Mouse (Mus musculus) MEL (cell line): ENCODE measurements around the gene Rapgef4. TPM values are rescaled to one million over a fixed set of nuclear protein-coding genes. Genes with fewer than 3 reads are reported as not detected.
"Not testable (repeated sequence)": the region's sequence is repeated elsewhere in the genome, so short reads cannot be mapped to it uniquely, and the experiment has no call there.

Source experiments
- DNase-seq: peaks from one replicate; pipeline ENCODE4 v3.0.0; 2011; ENCODE audit warnings: low read depth, low spot score
- H3K27ac ChIP-seq: 2 replicates; pipeline ENCODE4 v1.5.1; 2012; ENCODE audit warnings: low read depth, mild to moderate bottlenecking, control low read depth, low read length, moderate library complexity; ENCODE audit not compliant: control insufficient read depth
- H3K27me3 ChIP-seq, 2 experiments: fragments of 150-350 bp in 1 of 2; sonication (generic) in 1 of 2; 2 replicates each; pipeline ENCODE4 v1.6.1; 2012; ENCODE audit warnings: low read length in 2 of 2, mild to moderate bottlenecking in 2 of 2, improper control_type of control experiment in 1 of 2, moderate library complexity in 1 of 2; ENCODE audit not compliant: insufficient read depth in 2 of 2, control insufficient read depth in 1 of 2
- H3K36me3 ChIP-seq, 2 experiments: 2 replicates each; pipeline ENCODE4 v1.6.1; 2012 to 2014; ENCODE audit warnings: low read length in 2 of 2, improper control_type of control experiment in 1 of 2, inconsistent platforms in 1 of 2, mild to moderate bottlenecking in 1 of 2; ENCODE audit not compliant: insufficient read depth in 2 of 2, control insufficient read depth in 1 of 2
- H3K4me1 ChIP-seq, 2 experiments: fragments of 150-350 bp in 1 of 2; sonication (generic) in 1 of 2; 2 replicates each; pipeline ENCODE4 v1.6.1; 2012; ENCODE audit warnings: low read length in 2 of 2, improper control_type of control experiment in 1 of 2, mild to moderate bottlenecking in 1 of 2; ENCODE audit not compliant: insufficient read depth in 2 of 2, control insufficient read depth in 1 of 2
- H3K4me3 ChIP-seq, 2 experiments: fragments of 150-350 bp in 1 of 2; sonication (generic) in 1 of 2; 2 replicates each; pipeline ENCODE4 v1.5.1; 2012; ENCODE audit warnings: low read depth in 2 of 2, low read length in 2 of 2, mild to moderate bottlenecking in 2 of 2, moderate library complexity in 2 of 2, control low read depth in 1 of 2, improper control_type of control experiment in 1 of 2; ENCODE audit not compliant: control insufficient read depth in 1 of 2, insufficient read depth in 1 of 2
- H3K79me2 ChIP-seq: 2 replicates; pipeline ENCODE4 v1.6.1; 2012; ENCODE audit warnings: mild to moderate bottlenecking, low read length, moderate library complexity; ENCODE audit not compliant: control insufficient read depth, poor library complexity, insufficient read depth
- H3K9ac ChIP-seq: 2 replicates; pipeline ENCODE4 v1.6.1; 2012; ENCODE audit warnings: low read depth, mild to moderate bottlenecking, control low read depth, low read length, moderate library complexity; ENCODE audit not compliant: control insufficient read depth, poor library complexity, severe bottlenecking
- H3K9me3 ChIP-seq: fragments of 150-350 bp; sonication (generic); replicated peaks from 2 replicates; pipeline ENCODE4 v1.6.1; 2012; ENCODE audit warnings: mild to moderate bottlenecking, low read length, improper control_type of control experiment, moderate library complexity; ENCODE audit not compliant: insufficient read depth
- ELF1 ChIP-seq: IDR thresholded peaks from 2 replicates; pipeline ENCODE4 v1.6.1; 2014; ENCODE audit warnings: low read depth, mild to moderate bottlenecking, inconsistent platforms, low read length, improper control_type of control experiment, moderate library complexity
- MXI1 ChIP-seq: IDR thresholded peaks from 2 replicates; pipeline ENCODE4 v1.6.1; 2011; ENCODE audit warnings: mild to moderate bottlenecking, low read depth, low read length, improper control_type of control experiment
- MYB ChIP-seq: IDR thresholded peaks from 2 replicates; pipeline ENCODE4 v1.6.1; 2011; ENCODE audit warnings: mild to moderate bottlenecking, low read depth, low read length, improper control_type of control experiment
- MYC ChIP-seq: IDR thresholded peaks from 2 replicates; pipeline ENCODE4 v1.6.1; 2011; ENCODE audit warnings: low read depth, mild to moderate bottlenecking, low read length, improper control_type of control experiment, moderate library complexity
- POLR2A ChIP-seq, 2 experiments: IDR thresholded peaks; 2 replicates each; pipeline ENCODE4 v1.6.1; 2011 to 2012; ENCODE audit warnings: low read length in 2 of 2, mild to moderate bottlenecking in 2 of 2, control low read depth in 1 of 2, improper control_type of control experiment in 1 of 2, low read depth in 1 of 2, moderate library complexity in 1 of 2; ENCODE audit not compliant: control insufficient read depth in 1 of 2, insufficient read depth in 1 of 2, poor library complexity in 1 of 2
- RCOR1 ChIP-seq: IDR thresholded peaks from 2 replicates; pipeline ENCODE4 v1.6.1; 2012; ENCODE audit warnings: low read depth, mild to moderate bottlenecking, inconsistent platforms, low read length, improper control_type of control experiment
- TAL1 ChIP-seq: IDR thresholded peaks from 2 replicates; pipeline ENCODE4 v1.6.1; 2012; ENCODE audit warnings: mild to moderate bottlenecking, inconsistent platforms, low read length, moderate library complexity, mixed read lengths
- TBP ChIP-seq: IDR thresholded peaks from 2 replicates; pipeline ENCODE4 v1.8.0; 2011; ENCODE audit warnings: low read depth, low read length, improper control_type of control experiment
- TCF12 ChIP-seq: IDR thresholded peaks from 2 replicates; pipeline ENCODE4 v1.6.1; 2014; ENCODE audit warnings: low read depth, mild to moderate bottlenecking, inconsistent platforms, low read length, improper control_type of control experiment, moderate library complexity
- USF1 ChIP-seq: IDR thresholded peaks from 2 replicates; pipeline ENCODE4 v1.6.1; 2014; ENCODE audit warnings: low read depth, mild to moderate bottlenecking, inconsistent platforms, low read length, improper control_type of control experiment, moderate library complexity
- ZC3H11A ChIP-seq: IDR thresholded peaks from 2 replicates; pipeline ENCODE4 v1.6.1; 2012; ENCODE audit warnings: low read depth, mild to moderate bottlenecking, inconsistent platforms, low read length, improper control_type of control experiment
- polyA plus RNA-seq, 2 experiments: library from polyadenylated mRNA; stranded (reverse) in 1 of 2; unstranded in 1 of 2; fragments of >175 nt in 1 of 2; fragments of >200 nt in 1 of 2; gene quantifications; 2 replicates each; pipeline versions ENCODE4 v1.2.1 to v1.2.4; 2012; ENCODE audit warnings: low replicate concordance in 2 of 2, low read depth in 1 of 2; ENCODE audit not compliant: insufficient read length in 2 of 2, insufficient read depth in 1 of 2, missing spikeins in 1 of 2
- total RNA-seq: library from RNA; depleted of rRNA; stranded (reverse); fragments of 300-350 nt; gene quantifications from 2 replicates; pipeline ENCODE4 v1.2.3, GENCODE M21; 2012

The Rapgef4 gene
- total and polyA plus RNA-seq, 3 experiments = not detected

- Histone ChIP-seq H3K27ac (no peak overlapping the region), H3K36me3 (no peaks in the 10 kb centered on the region), H3K27me3 (peaks cover 6 to 9% of the 10 kb centered on the region in 2 experiments), H3K9me3 (no peaks in the 10 kb centered on the region), H3K4me1 (no peaks in the 10 kb centered on the region), H3K9ac (no peak overlapping the region), H3K4me3 (no peak overlapping the region), H3K79me2 (no peaks in the 10 kb centered on the region)
- TF ChIP-seq MXI1 (no peak), ZC3H11A (no peak), TBP (no peak), TCF12 (no peak), MYC (no peak), POLR2A (IDR thresholded peaks at IDR 0.05; ENCODE audit: control insufficient read depth in 1 of 2, insufficient read depth in 1 of 2, low read depth in 1 of 2, low read length in 2 of 2, poor library complexity in 1 of 2) (no peak), ELF1 (no peak), MYB (no peak), RCOR1 (no peak)
- no peak for DNase-seq
These were observed 159.1 kb downstream of the Rapgef4 start for GRCm38 (mm10) chr2:72139863-72140845.

GRCm38 (mm10) chr2:72141091-72141490 is 160.1 kb downstream of the Rapgef4 start:
- Histone ChIP-seq H3K9me3 (no peaks in the 10 kb centered on the region), H3K4me1 (no peaks in the 10 kb centered on the region), H3K4me3 (no peak overlapping the region), H3K27ac (no peak overlapping the region), H3K79me2 (no peaks in the 10 kb centered on the region), H3K9ac (no peak overlapping the region), H3K27me3 (peaks cover 1 to 9% of the 10 kb centered on the region in 2 experiments), H3K36me3 (no peaks in the 10 kb centered on the region)
- no peak for TF ChIP-seq RCOR1
- TF ChIP-seq TAL1 = no peak
- TF ChIP-seq USF1 = no peak
- TF ChIP-seq MXI1 = no peak
- DNase-seq = no peak

GRCm38 (mm10) chr2:72141732-72142131 is 160.7 kb downstream of the Rapgef4 start:
- H3K4me1 ChIP-seq, H3K9me3 ChIP-seq, H3K4me3 ChIP-seq, DNase-seq, H3K27ac ChIP-seq, H3K79me2 ChIP-seq, H3K36me3 ChIP-seq, H3K9ac ChIP-seq, H3K27me3 ChIP-seq: not testable (repeated sequence)
